Mouse (Mus musculus) CH12.LX (cell line): ENCODE results near the gene Ddx23. TPM values are rescaled to one million over a fixed set of nuclear protein-coding genes. Genes with fewer than 3 reads are reported as not detected.

Experiments used
- DNase-seq: peaks from one replicate; pipeline ENCODE4 v3.0.0-alpha.2; 2013; ENCODE audit errors: extremely low read depth
- H3K27ac ChIP-seq: 2 replicates; pipeline ENCODE4 v1.5.1; 2012; ENCODE audit warnings: low read depth, mild to moderate bottlenecking, control low read depth, moderate library complexity; ENCODE audit not compliant: insufficient read depth
- H3K27me3 ChIP-seq: replicated peaks from 2 replicates; pipeline ENCODE3; 2012; ENCODE audit warnings: inconsistent platforms
- H3K36me3 ChIP-seq, 2 experiments: replicated peaks in 1 of 2; 2 replicates each; pipeline versions ENCODE3 to v1.6.1; 2012; ENCODE audit warnings: inconsistent platforms in 1 of 2, low read length in 1 of 2, mild to moderate bottlenecking in 1 of 2, mixed read lengths in 1 of 2, moderate library complexity in 1 of 2; ENCODE audit not compliant: control insufficient read depth in 1 of 2, insufficient read depth in 1 of 2
- H3K4me1 ChIP-seq, 2 experiments: 2 replicates each; pipeline ENCODE4 v1.6.1; 2012; ENCODE audit warnings: inconsistent platforms in 1 of 2, moderate library complexity in 1 of 2; ENCODE audit not compliant: insufficient read depth in 2 of 2, control insufficient read depth in 1 of 2
- H3K4me2 ChIP-seq: 2 replicates; pipeline ENCODE4 v1.6.1; 2012; ENCODE audit warnings: low read depth, mild to moderate bottlenecking, control low read depth; ENCODE audit not compliant: poor library complexity, insufficient read depth, severe bottlenecking
- H3K4me3 ChIP-seq, 3 experiments: fragments of 150-350 bp in 1 of 3; sonication (generic) in 1 of 3; replicated peaks in 1 of 3; 2 replicates each; pipeline versions ENCODE3 to v1.5.1; 2011 to 2012; ENCODE audit warnings: low read depth in 2 of 3, low read length in 2 of 3, mild to moderate bottlenecking in 2 of 3, moderate library complexity in 2 of 3, control low read depth in 1 of 3, improper control_type of control experiment in 1 of 3, inconsistent platforms in 1 of 3, mixed read lengths in 1 of 3; ENCODE audit not compliant: poor library complexity in 1 of 3
- H3K79me2 ChIP-seq: replicated peaks from 2 replicates; pipeline ENCODE4 v1.6.1; 2012; ENCODE audit warnings: mild to moderate bottlenecking, moderate library complexity; ENCODE audit not compliant: control insufficient read depth, poor library complexity, insufficient read depth, severe bottlenecking; ENCODE audit errors: extremely low read depth
- H3K9ac ChIP-seq: 2 replicates; pipeline ENCODE4 v1.6.1; 2012; ENCODE audit warnings: low read depth, mild to moderate bottlenecking, control low read depth, moderate library complexity; ENCODE audit not compliant: insufficient read depth
- H3K9me3 ChIP-seq: replicated peaks from 2 replicates; pipeline ENCODE3; 2012; ENCODE audit warnings: low read length, inconsistent platforms, mixed read lengths
- BHLHE40 ChIP-seq: IDR thresholded peaks from 2 replicates; pipeline ENCODE4 v1.6.1; 2011; ENCODE audit warnings: mild to moderate bottlenecking, low read depth, low read length, improper control_type of control experiment
- E2F4 ChIP-seq: IDR thresholded peaks from 2 replicates; pipeline ENCODE4 v1.6.1; 2011; ENCODE audit warnings: low read depth, low read length, improper control_type of control experiment; ENCODE audit not compliant: insufficient replicate concordance
- ELF1 ChIP-seq: IDR thresholded peaks from 2 replicates; pipeline ENCODE4 v1.6.1; 2014; ENCODE audit warnings: low read depth, mild to moderate bottlenecking, inconsistent platforms, low read length, improper control_type of control experiment
- EP300 ChIP-seq: IDR thresholded peaks from 2 replicates; pipeline ENCODE4 v1.6.1; 2011; ENCODE audit warnings: low read length, improper control_type of control experiment
- IRF4 ChIP-seq: IDR thresholded peaks from 2 replicates; pipeline ENCODE4 v1.6.1; 2014; ENCODE audit warnings: low read depth, mild to moderate bottlenecking, inconsistent platforms, low read length, improper control_type of control experiment
- JUN ChIP-seq: IDR thresholded peaks from 2 replicates; pipeline ENCODE4 v1.6.1; 2011; ENCODE audit warnings: low read depth, mild to moderate bottlenecking, low read length, improper control_type of control experiment, moderate library complexity; ENCODE audit not compliant: insufficient read depth
- JUND ChIP-seq: conservative IDR thresholded peaks from 2 replicates; pipeline ENCODE4 v1.6.1; 2011; ENCODE audit warnings: low read depth, low read length, improper control_type of control experiment
- KAT2A ChIP-seq: IDR thresholded peaks from 2 replicates; pipeline ENCODE4 v1.6.1; 2012; ENCODE audit warnings: low read length, improper control_type of control experiment, inconsistent platforms; ENCODE audit not compliant: insufficient replicate concordance
- MEF2A ChIP-seq: IDR thresholded peaks from 2 replicates; pipeline ENCODE4 v1.6.1; 2014; ENCODE audit warnings: low read depth, mild to moderate bottlenecking, inconsistent platforms, low read length, improper control_type of control experiment, borderline replicate concordance
- MXI1 ChIP-seq: IDR thresholded peaks from 2 replicates; pipeline ENCODE4 v1.6.1; 2011; ENCODE audit warnings: mild to moderate bottlenecking, low read depth, low read length, improper control_type of control experiment
- PAX5 ChIP-seq: IDR thresholded peaks from 2 replicates; pipeline ENCODE4 v1.6.1; 2012; ENCODE audit warnings: low read length, inconsistent platforms, mixed read lengths
- POLR2A ChIP-seq: IDR thresholded peaks from 2 replicates; pipeline ENCODE4 v1.6.1; 2011; ENCODE audit warnings: low read depth, mild to moderate bottlenecking, improper control_type of control experiment, low read length
- POLR2AphosphoS2 ChIP-seq: IDR thresholded peaks from 2 replicates; pipeline ENCODE4 v1.6.1; 2011; ENCODE audit warnings: low read depth, low read length, improper control_type of control experiment
- RAD21 ChIP-seq: IDR thresholded peaks from 2 replicates; pipeline ENCODE4 v1.6.1; 2011; ENCODE audit warnings: low read depth, mild to moderate bottlenecking, low read length, improper control_type of control experiment, moderate library complexity
- SIN3A ChIP-seq: IDR thresholded peaks from 2 replicates; pipeline ENCODE4 v1.6.1; 2012; ENCODE audit warnings: low read length, improper control_type of control experiment, inconsistent platforms
- TBP ChIP-seq: conservative IDR thresholded peaks from 2 replicates; pipeline ENCODE4 v1.6.1; 2011; ENCODE audit warnings: low read depth, low read length, improper control_type of control experiment
- TCF12 ChIP-seq: IDR thresholded peaks from 2 replicates; pipeline ENCODE4 v1.6.1; 2014; ENCODE audit warnings: low read depth, mild to moderate bottlenecking, inconsistent platforms, low read length, improper control_type of control experiment
- USF2 ChIP-seq: conservative IDR thresholded peaks from 2 replicates; pipeline ENCODE4 v1.6.1; 2011; ENCODE audit warnings: low read depth, low read length, improper control_type of control experiment
- ZC3H11A ChIP-seq: IDR thresholded peaks from 2 replicates; pipeline ENCODE4 v1.6.1; 2012; ENCODE audit warnings: low read depth, mild to moderate bottlenecking, inconsistent platforms, low read length, improper control_type of control experiment
- ZKSCAN1 ChIP-seq: IDR thresholded peaks from 2 replicates; pipeline ENCODE4 v1.6.1; 2012; ENCODE audit warnings: low read depth, inconsistent platforms, low read length, improper control_type of control experiment, borderline replicate concordance
- dilution Hi-C: fragments of 300-500 bp; cut with MboI; formaldehyde crosslinking; loops from 2 replicates; pipeline ENCODE4 v1.14.3; 2020; ENCODE audit warnings: low sequenced_read_pairs; ENCODE audit not compliant: extremely low pct_unique_long_range_greater_than_20kb, extremely low pct_ligation_motif_present
- in situ Hi-C: fragments of 300-500 bp; cut with MboI; formaldehyde crosslinking; loops from 3 replicates; pipeline ENCODE4 v1.14.3; 2019; ENCODE audit warnings: low sequenced_read_pairs, low pct_ligation_motif_present, low pct_unique_long_range_greater_than_20kb, mixed read lengths
- polyA plus RNA-seq: library from polyadenylated mRNA; unstranded; fragments of >175 nt; gene quantifications from 2 replicates; pipeline ENCODE4 v1.2.1, GENCODE M21; 2012; ENCODE audit warnings: low read depth; ENCODE audit not compliant: insufficient read length
- total RNA-seq, 2 experiments: library from RNA; depleted of rRNA; stranded (reverse); fragments of 300-350 nt in 1 of 2; fragments of >200 nt in 1 of 2; gene quantifications; 2 replicates each; pipeline ENCODE4 v1.2.3; 2012 to 2014

Gene Ddx23
- total and polyA plus RNA-seq, 3 experiments = 58.5 to 148 (median 103) TPM

DNA sequence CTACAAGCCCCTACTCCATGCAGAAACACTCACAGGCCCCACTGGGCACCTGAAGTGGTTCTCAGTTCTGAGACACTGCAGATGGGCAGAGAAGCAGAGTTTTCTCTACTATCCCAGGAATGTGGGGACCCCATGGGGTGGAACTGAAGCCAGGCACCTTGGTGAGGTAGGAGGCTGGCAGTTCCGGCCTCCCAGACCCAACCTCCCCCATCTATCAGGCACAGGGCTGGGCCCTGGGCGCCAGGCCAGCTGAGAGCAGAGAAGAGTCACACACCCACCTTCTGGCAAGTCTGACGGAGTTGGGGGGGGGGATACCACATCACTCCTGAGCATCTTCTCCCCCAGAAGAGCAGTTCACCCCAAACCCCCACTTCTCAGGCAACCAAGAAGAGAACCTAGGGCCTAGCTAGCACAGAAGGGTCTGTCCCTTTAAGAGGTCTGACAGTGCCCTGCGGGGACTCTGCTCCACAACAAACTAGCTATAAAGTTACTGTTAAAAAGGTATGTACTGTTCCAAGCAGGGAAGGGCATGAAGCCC lies 59.7 kb downstream of the Ddx23 start:
- Histone ChIP-seq H3K4me1 (peaks cover 4 to 6% of the 10 kb centered on the region in 2 experiments; a peak in 3 of 4 replicates), H3K4me2 (no peak overlapping the region), H3K9me3 (no peaks in the 10 kb centered on the region), H3K27me3 (peaks cover 92% of the 10 kb centered on the region), H3K36me3 (no peaks in the 10 kb centered on the region), H3K27ac (no peak overlapping the region), H3K9ac (no peak overlapping the region), H3K79me2 (no peaks in the 10 kb centered on the region), H3K4me3 (no peak overlapping the region)
- dilution Hi-C loops (no loop called here), in situ Hi-C loops (no loop called here)
- TF ChIP-seq MEF2A (no peak), ZC3H11A (no peak), IRF4 (no peak), POLR2AphosphoS2 (no peak), USF2 (no peak), BHLHE40 (no peak), TBP (no peak), TCF12 (no peak), EP300 (no peak), MXI1 (no peak), E2F4 (no peak), PAX5 (no peak), ELF1 (no peak), KAT2A (no peak), SIN3A (no peak), ZKSCAN1 (no peak), POLR2A (no peak), JUN (no peak), JUND (no peak), RAD21 (no peak)
- DNase-seq = no peak

DNA sequence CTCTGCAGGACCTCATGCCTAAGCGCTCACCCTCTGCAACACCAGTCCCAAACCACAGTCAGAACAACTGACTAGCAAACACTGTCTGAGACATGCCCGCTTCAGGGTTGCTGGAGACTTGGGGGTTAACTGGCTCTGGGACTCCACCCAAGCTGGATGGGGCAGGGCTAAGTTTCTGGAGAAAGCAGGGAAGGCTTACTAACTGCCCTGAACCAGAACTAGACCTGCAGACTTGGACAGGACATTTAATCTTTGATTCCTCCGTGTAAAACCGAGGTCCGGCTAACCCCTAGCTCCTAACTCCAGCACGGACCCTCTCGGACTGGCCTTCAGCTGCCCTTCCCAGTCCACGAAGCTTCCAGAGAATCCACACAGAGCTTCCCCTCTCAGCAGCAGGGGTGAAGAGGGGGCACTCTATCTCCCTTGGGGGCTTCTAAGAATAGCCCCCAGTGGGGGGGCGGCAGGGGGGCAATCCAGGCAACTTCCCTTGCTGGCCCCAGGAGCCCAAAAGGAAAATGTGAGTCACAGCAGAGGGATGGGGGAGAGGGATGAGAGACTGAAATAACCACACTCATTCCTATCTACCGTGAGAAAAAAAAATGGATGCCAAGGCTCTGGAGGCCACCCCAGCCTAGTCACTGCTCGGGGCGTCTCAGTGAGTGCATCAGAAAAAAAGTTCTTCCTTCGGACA lies 60.4 kb downstream of the Ddx23 start:
- Histone ChIP-seq H3K4me3 (no peak overlapping the region), H3K4me2 (no peak overlapping the region), H3K9me3 (no peaks in the 10 kb centered on the region), H3K4me1 (peaks cover 4 to 6% of the 10 kb centered on the region in 2 experiments; a peak in 3 of 4 replicates), H3K9ac (no peak overlapping the region), H3K79me2 (no peaks in the 10 kb centered on the region), H3K27ac (no peak overlapping the region), H3K27me3 (peaks cover 92% of the 10 kb centered on the region), H3K36me3 (no peaks in the 10 kb centered on the region)
- in situ Hi-C loops (no loop called here), dilution Hi-C loops (no loop called here)
- DNase-seq = no peak
- TF ChIP-seq IRF4 = no peak
